26 mouse cellular contexts compared by ENCODE assay signal in genomic region chr10:105932786-105933185, GRCm38 (mm10).
"Had no signal": no experiment of that assay in that cellular context is flagged by ENCODE, and none has a peak within 500 bp of the region (broad histone marks: within the 10 kb centered on the region; RNA-seq: fewer than 3 reads in every experiment).

No protein-coding gene starts in this region.

- H3K9ac ChIP-seq: heart, embryonic 12.5 days; hindbrain, embryonic 13.5 days; hindbrain, embryonic 15.5 days; intestine, embryonic 15.5 days; limb, embryonic 12.5 days; liver, embryonic 13.5 days; liver, embryonic 15.5 days had no signal

- H3K4me1 ChIP-seq: heart, embryonic 10.5 days; heart, embryonic 12.5 days; hindbrain, embryonic 13.5 days; hindbrain, embryonic 15.5 days; intestine, embryonic 15.5 days; limb, embryonic 10.5 days; limb, embryonic 12.5 days; liver, embryonic 13.5 days; liver, embryonic 15.5 days had no signal

- ATAC-seq: inflammation-experienced regulatory T-cells, adult 6 months; intestine, embryonic 15.5 days; intestine, postnatal 0 days had no signal

- H3K4me2 ChIP-seq: heart, embryonic 12.5 days; hindbrain, embryonic 13.5 days; hindbrain, embryonic 15.5 days; intestine, embryonic 15.5 days; limb, embryonic 12.5 days; liver, embryonic 11.5 days; liver, embryonic 13.5 days; liver, embryonic 15.5 days had no signal

- H3K9me3 ChIP-seq: heart, embryonic 10.5 days; heart, embryonic 12.5 days; hindbrain, embryonic 13.5 days; hindbrain, embryonic 15.5 days; intestine, embryonic 15.5 days; limb, embryonic 10.5 days; limb, embryonic 12.5 days; liver, embryonic 13.5 days; liver, embryonic 15.5 days had no signal

- H3K36me3 ChIP-seq: heart, embryonic 10.5 days; heart, embryonic 12.5 days; hindbrain, embryonic 13.5 days; hindbrain, embryonic 15.5 days; intestine, embryonic 15.5 days; limb, embryonic 10.5 days; limb, embryonic 12.5 days; liver, embryonic 13.5 days; liver, embryonic 15.5 days had no signal

- H3K27ac ChIP-seq: gastrocnemius, adult 2 months; heart, embryonic 10.5 days; hindbrain, embryonic 13.5 days; hindbrain, embryonic 15.5 days; intestine, embryonic 15.5 days; layer of hippocampus, adult 2 months; left cerebral cortex, adult 2 months; limb, embryonic 10.5 days; limb, embryonic 12.5 days; liver, embryonic 13.5 days; liver, embryonic 15.5 days had no signal

- H3K4me3 ChIP-seq: gastrocnemius, adult 2 months; heart, embryonic 10.5 days; heart, embryonic 12.5 days; hindbrain, embryonic 13.5 days; hindbrain, embryonic 15.5 days; intestine, embryonic 15.5 days; layer of hippocampus, adult 2 months; left cerebral cortex, adult 2 months; limb, embryonic 10.5 days; limb, embryonic 12.5 days; liver, embryonic 13.5 days; liver, embryonic 15.5 days had no signal

- H3K27me3 ChIP-seq: heart, embryonic 12.5 days; hindbrain, embryonic 13.5 days; hindbrain, embryonic 15.5 days; intestine, embryonic 15.5 days; limb, embryonic 12.5 days; liver, embryonic 13.5 days; liver, embryonic 15.5 days had no signal

- DNase-seq: gastrocnemius, adult 2 months; gastrocnemius, postnatal 10 days; gastrocnemius, postnatal 25 days; heart, adult 18-20 months; heart, postnatal 10 days; heart, postnatal 4 days; kidney, adult 18-20 months; kidney, adult 8-10 months; kidney, postnatal 10 days; kidney, postnatal 25 days; kidney, postnatal 4 days; liver; liver, embryonic 13.5 days had no signal
